Mouse (Mus musculus) lung, adult 10 weeks (tissue): ENCODE data around the gene Gm20834. TPM values are rescaled to one million over a fixed set of nuclear protein-coding genes. Genes with fewer than 3 reads are reported as not detected.

Experiments
- polyA plus RNA-seq: library from polyadenylated mRNA; stranded (reverse); fragments of 350-450 nt; fragmentation: Illumina TruSeq; extraction: RNeasy Lipid Tissue Mini Kit (QIAGEN cat#74804); gene quantifications from one replicate; pipeline ENCODE4 v1.2.3, GENCODE M21; 2014; ENCODE audit warnings: low read depth, low replicate concordance; ENCODE audit not compliant: insufficient read depth

The Gm20834 gene
- polyA plus RNA-seq = not detected

DNA sequence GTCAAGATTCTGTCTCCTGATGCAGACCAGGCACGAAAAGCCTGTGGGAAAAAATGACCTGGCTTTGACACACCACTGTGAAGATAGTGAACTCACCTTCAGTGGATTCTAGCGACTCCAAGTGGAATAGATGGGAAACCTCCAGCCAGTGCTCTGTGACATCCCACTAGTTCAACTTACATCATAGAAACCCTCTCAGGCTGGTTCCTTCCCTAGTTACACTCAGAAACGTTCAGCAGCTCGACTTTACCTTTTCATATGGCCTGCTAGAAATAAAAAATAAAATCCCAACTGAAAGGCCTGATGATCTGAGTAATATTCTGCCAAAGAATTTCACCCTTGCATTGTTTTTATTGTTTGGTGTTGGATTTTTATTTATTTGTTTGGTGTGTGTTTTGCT is at the start of gene Gm20834:
Gm20834 (minus strand) TSS at position 101 of the 400 bp plus-strand sequence.

Other genes starting within 250 kb of the Gm20834 start
- not detected for gene Gm21310, start 177.4 kb downstream of the Gm20834 start, polyA plus RNA-seq
- not detected for gene Gm28510, start 88.1 kb upstream of the Gm20834 start, polyA plus RNA-seq
- not detected for gene Gm20737, start 211.5 kb upstream of the Gm20834 start, polyA plus RNA-seq
- not detected for gene Gm21775, start 228.9 kb upstream of the Gm20834 start, polyA plus RNA-seq